Mouse (Mus musculus) intestine, postnatal 0 days (tissue): ENCODE results near the gene Yipf2. TPM values are rescaled to one million over a fixed set of nuclear protein-coding genes. Genes with fewer than 3 reads are reported as not detected.
A peak's percentile ranks its signal among the peaks of the same experiment; 100 is the strongest.

Experiments
- ATAC-seq: fragments of 200-750 bp; cut with Nextera tagmentation; 2 replicates; pipeline ENCODE4 v1.8.0; 2017; ENCODE audit warnings: mild to moderate bottlenecking, moderate TSS enrichment, moderate library complexity
- H3K27ac ChIP-seq: fragments of 300-500 bp; sonication (generic); 2 replicates; pipeline ENCODE4 v1.5.1; 2014; ENCODE audit warnings: mild to moderate bottlenecking, low read depth, low read length, moderate library complexity
- H3K27me3 ChIP-seq: fragments of 300-500 bp; sonication (generic); replicated peaks from 2 replicates; pipeline ENCODE4 v1.6.1; 2014; ENCODE audit warnings: low read length, mixed read lengths; ENCODE audit not compliant: control insufficient read depth, insufficient read depth
- H3K36me3 ChIP-seq: fragments of 300-500 bp; sonication (generic); 2 replicates; pipeline ENCODE4 v1.6.1; 2014; ENCODE audit warnings: mild to moderate bottlenecking, moderate library complexity; ENCODE audit not compliant: control insufficient read depth, insufficient read depth
- H3K4me1 ChIP-seq: fragments of 300-500 bp; sonication (generic); replicated peaks from 2 replicates; pipeline ENCODE4 v1.6.1; 2014; ENCODE audit warnings: antibody characterized with exemption, low read length, mixed read lengths; ENCODE audit not compliant: control insufficient read depth, insufficient read depth
- H3K4me2 ChIP-seq: fragments of 300-500 bp; sonication (generic); replicated peaks from 2 replicates; pipeline ENCODE4 v1.6.1; 2014; ENCODE audit warnings: low read depth, mild to moderate bottlenecking, moderate library complexity
- H3K4me3 ChIP-seq: fragments of 300-500 bp; sonication (generic); 2 replicates; pipeline ENCODE4 v1.5.1; 2014; ENCODE audit warnings: low read depth, low read length
- H3K9ac ChIP-seq: fragments of 300-500 bp; sonication (generic); 2 replicates; pipeline ENCODE4 v1.6.1; 2014; ENCODE audit warnings: mild to moderate bottlenecking, low read depth, low read length
- H3K9me3 ChIP-seq: fragments of 300-500 bp; sonication (generic); 2 replicates; pipeline ENCODE4 v1.6.1; 2016; ENCODE audit warnings: mixed run types; ENCODE audit not compliant: control insufficient read depth
- CTCF ChIP-seq: sonication (generic); IDR thresholded peaks from 2 replicates; pipeline ENCODE4 v1.5.1; 2016; ENCODE audit warnings: low read depth, mild to moderate bottlenecking, control low read depth, antibody characterized with exemption, moderate library complexity
- WGBS: fragments of 180-500 bp; shearing (Covaris S2); extraction: QIAGEN DNeasy Blood & Tissue Kit; methylation state at CpG from one replicate; pipeline ENCODE4 v1.1.7; 2014; 5-methylcytosine and 5-hydroxymethylcytosine counted together
- polyA plus RNA-seq: library from polyadenylated mRNA; unstranded; fragments of >200 nt; fragmentation: Nextera tagmentation; extraction: Ambion mirVana; gene quantifications from 2 replicates; pipeline ENCODE4 v1.2.1, GENCODE M21; 2015

Gene Yipf2
- polyA plus RNA-seq, 1 experiment from 2014 or later = 19.2 TPM

- Histone ChIP-seq H3K9me3 (no peaks in the 10 kb centered on the region), H3K36me3 (peaks cover 14% of the 10 kb centered on the region; the same call in 1 of the 2 replicates), H3K4me1 (0 out of 2 replicates have a peak, but pooled peaks cover 3% of the 10 kb centered on the region), H3K4me3 (no peak overlapping the region), H3K4me2 (no peak overlapping the region), H3K9ac (no peak overlapping the region), H3K27me3 (no peaks in the 10 kb centered on the region), H3K27ac (no peak overlapping the region)
- TF ChIP-seq CTCF = no peak
- no peak for ATAC-seq
- WGBS = 91% methylated on average over 2 of the region's 2 CpGs
These were observed 35.6 kb downstream of the Yipf2 start for GRCm38 (mm10) chr9:21556996-21557395.

GRCm38 (mm10) chr9:21555198-21555742 is 37.4 kb downstream of the Yipf2 start:
- Histone ChIP-seq H3K4me1 (0 out of 2 replicates have a peak, but pooled peaks cover 3% of the 10 kb centered on the region), H3K4me3 (no peak overlapping the region), H3K9me3 (no peaks in the 10 kb centered on the region), H3K36me3 (peaks cover 15% of the 10 kb centered on the region; the same call in 1 of the 2 replicates), H3K27me3 (no peaks in the 10 kb centered on the region), H3K4me2 (no peak overlapping the region), H3K9ac (no peak overlapping the region), H3K27ac (no peak overlapping the region)
- 91% methylated on average over 6 of the region's 6 CpGs for WGBS
- no peak; the same call in 1 of the 2 replicates for TF ChIP-seq CTCF
- ATAC-seq = no peak

GRCm38 (mm10) chr9:21553607-21554273 is 38.9 kb downstream of the Yipf2 start:
- Histone ChIP-seq H3K27ac (no peak overlapping the region; the same call in 1 of the 2 replicates), H3K4me3 (no peak overlapping the region), H3K4me1 (0 out of 2 replicates have a peak, but pooled peaks cover 3% of the 10 kb centered on the region), H3K9ac (no peak overlapping the region), H3K9me3 (no peaks in the 10 kb centered on the region), H3K4me2 (no peak overlapping the region), H3K36me3 (peaks cover 15% of the 10 kb centered on the region; the same call in 1 of the 2 replicates), H3K27me3 (no peaks in the 10 kb centered on the region)
- TF ChIP-seq CTCF = no peak
- 81% methylated on average over 6 of the region's 6 CpGs for WGBS
- no peak for ATAC-seq

DNA sequence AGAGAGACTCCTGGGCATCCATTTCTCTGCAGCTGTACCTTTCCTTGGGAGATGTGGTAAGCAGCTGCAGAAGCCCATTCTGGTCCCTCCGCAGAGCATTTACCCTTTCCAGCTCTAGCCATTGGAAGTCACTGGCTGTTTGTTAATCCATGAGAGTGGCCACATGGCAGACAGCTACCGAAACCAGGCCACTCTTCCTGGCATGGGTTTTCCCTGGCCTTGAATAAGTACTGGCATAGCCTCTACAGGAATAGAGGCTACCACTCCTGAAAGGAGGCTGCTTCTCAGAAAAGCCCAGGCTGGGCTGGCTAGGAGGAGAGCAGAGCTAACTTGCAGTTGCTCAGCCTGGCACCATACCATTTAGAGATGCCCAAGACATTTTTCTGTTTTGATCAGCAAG is 41.6 kb downstream of the Yipf2 start:
- H3K27me3 ChIP-seq = no peaks in the 10 kb centered on the region
- peaks cover 15% of the 10 kb centered on the region; the same call in 1 of the 2 replicates for H3K36me3 ChIP-seq
- H3K4me3 ChIP-seq = no peak overlapping the region
- WGBS = 93% methylated on average over 2 of the region's 2 CpGs
- H3K27ac ChIP-seq = no peak overlapping the region
- no peaks in the 10 kb centered on the region for H3K4me1 ChIP-seq
- no peaks in the 10 kb centered on the region for H3K9me3 ChIP-seq
- TF ChIP-seq CTCF = no peak
- H3K4me2 ChIP-seq = no peak overlapping the region
- ATAC-seq = no peak
- H3K9ac ChIP-seq = no peak overlapping the region

DNA sequence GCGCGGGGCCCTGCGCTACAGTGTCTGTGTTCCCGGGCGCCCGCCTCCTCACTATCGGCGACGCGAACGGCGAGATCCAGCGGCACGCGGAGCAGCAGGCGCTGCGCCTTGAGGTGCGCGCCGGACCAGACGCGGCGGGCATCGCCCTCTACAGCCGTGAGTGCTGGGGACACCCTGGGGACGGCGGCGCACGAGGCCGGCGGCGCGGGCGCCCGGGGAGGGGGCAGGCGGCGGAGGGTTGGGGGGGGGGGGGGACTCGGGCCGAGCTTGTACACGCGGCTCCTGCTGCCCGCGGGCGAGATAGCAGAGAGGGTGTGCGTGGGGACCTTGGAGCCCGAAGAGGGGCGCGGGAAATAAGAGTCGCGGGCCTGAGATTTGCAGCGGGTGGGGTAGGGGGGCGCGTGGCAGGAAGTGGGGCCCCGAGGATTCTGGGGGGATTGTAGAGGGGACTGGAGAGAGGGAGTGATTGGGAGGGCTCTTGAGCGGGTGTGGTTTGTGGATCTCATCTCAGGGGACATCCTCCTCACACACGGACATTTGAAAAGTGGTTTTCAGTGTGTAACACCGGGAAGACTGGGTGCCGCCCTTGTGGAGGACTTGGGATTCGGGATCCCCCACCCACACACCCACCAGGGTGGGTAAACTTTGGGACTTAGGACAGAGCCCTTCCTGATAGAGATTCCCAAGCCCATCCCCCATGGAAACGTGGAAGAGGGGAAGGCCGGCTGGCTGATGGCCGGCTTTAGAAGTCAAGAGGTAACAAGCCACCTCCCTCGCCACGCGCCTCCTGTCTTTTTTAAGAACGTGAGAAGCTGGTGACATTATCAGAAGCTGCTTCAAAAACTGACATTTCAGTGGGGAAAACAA is 45.3 kb downstream of the Yipf2 start:
- peak overlapping the region; percentile 97 for H3K27ac ChIP-seq
- H3K27me3 ChIP-seq = no peaks in the 10 kb centered on the region
- H3K4me3 ChIP-seq = peak overlapping the region; percentile 72
- under 1% methylated on average over 61 of the region's 66 CpGs for WGBS
- H3K4me1 ChIP-seq = no peaks in the 10 kb centered on the region; the same call in 1 of the 2 replicates
- H3K4me2 ChIP-seq = peak overlapping the region; percentile 75
- H3K36me3 ChIP-seq = peaks cover 6% of the 10 kb centered on the region; the same call in 1 of the 2 replicates
- no peaks in the 10 kb centered on the region for H3K9me3 ChIP-seq
- H3K9ac ChIP-seq = peak overlapping the region; percentile 86
- TF ChIP-seq CTCF = peak; percentile 39
- peak; percentile 20 for ATAC-seq

DNA sequence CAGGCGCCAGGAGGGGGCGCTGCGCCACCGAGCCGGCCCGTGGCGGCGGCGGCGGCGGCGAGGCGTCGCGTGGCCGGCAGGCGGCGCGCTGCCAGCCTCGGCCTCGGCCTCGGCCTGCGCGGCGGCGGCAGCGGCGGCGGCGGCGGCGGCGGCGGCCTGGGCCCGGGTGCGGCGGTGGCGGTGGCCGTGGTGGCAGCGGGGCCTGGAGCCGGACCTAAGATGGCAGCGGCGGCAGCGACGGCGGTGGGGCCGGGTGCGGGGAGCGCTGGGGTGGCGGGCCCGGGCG is 45.9 kb downstream of the Yipf2 start, which contains the start of gene Carm1:
Gene Carm1, plus strand, starts transcription at position 106 of the 286 bp plus-strand sequence.
- H3K9ac ChIP-seq = peak within 1 kb of the TSS; percentile 86
- H3K36me3 ChIP-seq = peaks cover 6% of the 10 kb centered on the region; the same call in 1 of the 2 replicates
- H3K27ac ChIP-seq = peak within 1 kb of the TSS; percentile 97
- H3K4me2 ChIP-seq = peak within 1 kb of the TSS; percentile 75
- no peaks in the 10 kb centered on the region for H3K27me3 ChIP-seq
- ATAC-seq = no peak
- no peaks in the 10 kb centered on the region; the same call in 1 of the 2 replicates for H3K4me1 ChIP-seq
- 1% methylated on average over 21 of the region's 52 CpGs for WGBS
- H3K9me3 ChIP-seq = no peaks in the 10 kb centered on the region
- peak within 1 kb of the TSS; percentile 72 for H3K4me3 ChIP-seq
- TF ChIP-seq CTCF = no peak
